Mouse (Mus musculus) cerebellum, adult 2 months (tissue): ENCODE results near the gene Tbx5. TPM values are rescaled to one million over a fixed set of nuclear protein-coding genes. Genes with fewer than 3 reads are reported as not detected.

Experiments
- DNase-seq, 2 experiments: peaks; one replicate each; pipeline ENCODE4 v3.0.0; 2021
- H3K27ac ChIP-seq: fragments of 200-500 bp; 2 replicates; pipeline ENCODE4 v1.5.1; 2012; ENCODE audit warnings: low read length, control low read depth, inconsistent platforms; ENCODE audit not compliant: insufficient read depth
- H3K27me3 ChIP-seq: fragments of 200-500 bp; 2 replicates; pipeline ENCODE4 v1.6.1; 2012; ENCODE audit warnings: inconsistent platforms, mild to moderate bottlenecking, low read length, moderate library complexity; ENCODE audit not compliant: control insufficient read depth, insufficient read depth
- H3K4me1 ChIP-seq: fragments of 200-500 bp; 2 replicates; pipeline ENCODE4 v1.6.1; 2011; ENCODE audit warnings: low read length; ENCODE audit not compliant: control insufficient read depth, insufficient read depth
- H3K4me3 ChIP-seq: fragments of 200-500 bp; replicated peaks from 2 replicates; pipeline ENCODE3; 2011; ENCODE audit warnings: mild to moderate bottlenecking, low read depth, low read length, control low read depth; ENCODE audit not compliant: insufficient read depth
- CTCF ChIP-seq: fragments of 200-500 bp; IDR thresholded peaks from 2 replicates; pipeline ENCODE4 v1.5.1; 2011; ENCODE audit warnings: low read depth, mild to moderate bottlenecking, control low read depth, low read length, moderate library complexity, borderline replicate concordance; ENCODE audit not compliant: insufficient read depth
- POLR2A ChIP-seq: fragments of 200-500 bp; IDR thresholded peaks from 2 replicates; pipeline ENCODE4 v1.6.1; 2011; ENCODE audit warnings: low read length, control low read depth, borderline replicate concordance; ENCODE audit not compliant: insufficient read depth
- WGBS: fragments of 180-500 bp; shearing (Covaris S2); methylation state at CpG from one replicate; pipeline ENCODE4 v1.1.7; 2018; 5-methylcytosine and 5-hydroxymethylcytosine counted together
- polyA plus RNA-seq: library from polyadenylated mRNA; depleted of rRNA; stranded (reverse); fragments of >200 nt; gene quantifications from 2 replicates; pipeline ENCODE4 v1.2.3, GENCODE M21; 2012

Tbx5 gene
- polyA plus RNA-seq, 1 experiment, result not detected

DNA sequence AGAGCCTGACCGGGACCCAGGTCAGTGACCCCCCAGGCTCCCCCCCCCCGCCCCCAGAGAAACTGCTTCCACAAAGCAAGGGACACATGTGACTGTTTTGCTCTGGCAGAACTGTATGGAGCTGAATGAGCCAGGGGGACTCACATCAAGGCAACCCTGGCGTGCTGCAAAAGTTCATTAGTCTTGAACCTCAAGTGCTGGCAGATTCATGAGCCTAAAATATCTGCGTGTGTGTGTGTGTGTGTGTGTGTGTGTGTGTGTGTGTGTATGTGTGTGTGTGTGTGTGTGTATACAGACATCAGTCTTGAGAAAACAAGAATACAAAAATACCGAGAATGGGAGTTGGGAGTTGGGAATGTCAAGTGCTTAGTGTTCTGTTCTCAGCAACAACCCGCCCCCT is 5.1 kb upstream of the Tbx5 start:
- Histone ChIP-seq H3K27ac (no peak overlapping the region), H3K27me3 (peaks cover 4% of the 10 kb centered on the region; the same call in 1 of the 2 replicates), H3K4me3 (no peak overlapping the region), H3K4me1 (0 out of 2 replicates have a peak, but pooled peaks cover 4% of the 10 kb centered on the region)
- no peak for DNase-seq
- TF ChIP-seq CTCF, result no peak
- no peak for TF ChIP-seq POLR2A
- WGBS, result 70% methylated on average over 6 of the region's 6 CpGs

DNA sequence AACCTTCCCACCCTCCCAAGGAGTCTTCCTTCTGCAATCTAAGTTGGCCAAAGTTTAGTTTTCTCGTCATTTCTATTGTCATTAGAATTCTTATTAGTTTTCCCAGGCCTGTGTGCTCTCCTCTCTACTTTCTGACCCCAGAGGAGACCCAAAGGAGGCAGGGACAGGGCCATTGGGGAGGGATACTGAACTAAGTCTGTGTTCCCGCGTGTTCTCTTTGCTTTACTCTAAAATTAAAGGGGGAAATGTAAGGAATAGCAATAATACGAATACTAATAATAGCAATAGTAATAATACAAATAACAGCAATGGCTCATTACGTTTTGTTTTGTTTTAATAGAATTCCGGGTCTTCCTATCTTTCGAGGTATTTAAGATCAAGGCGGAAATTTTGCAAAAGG is 1.9 kb upstream of the Tbx5 start:
- no peak for DNase-seq
- Histone ChIP-seq H3K27me3 (peaks cover 9% of the 10 kb centered on the region; the same call in 1 of the 2 replicates), H3K27ac (no peak overlapping the region), H3K4me1 (0 out of 2 replicates have a peak, but pooled peaks cover 4% of the 10 kb centered on the region), H3K4me3 (no peak overlapping the region)
- no peak for TF ChIP-seq POLR2A
- no peak for TF ChIP-seq CTCF
- 10% methylated on average over 8 of the region's 8 CpGs for WGBS

- H3K27ac ChIP-seq, result no peak overlapping the region
- 0 out of 2 replicates have a peak, but pooled peaks cover 4% of the 10 kb centered on the region for H3K4me1 ChIP-seq
- no peak overlapping the region for H3K4me3 ChIP-seq
- peak in 1 of 2 experiments; percentile 24 for DNase-seq
- peaks cover 11% of the 10 kb centered on the region; the same call in 1 of the 2 replicates for H3K27me3 ChIP-seq
- TF ChIP-seq POLR2A (no peak), CTCF (no peak)
- WGBS, result 2% methylated on average over 33 of the region's 33 CpGs
Measured at GRCm38 (mm10) chr5:119831201-119831771, 1.2 kb upstream of the Tbx5 start.

GRCm38 (mm10) chr5:119831791-119832478 is 533 bp upstream of the Tbx5 start:
- Histone ChIP-seq H3K27me3 (peaks cover 12% of the 10 kb centered on the region; the same call in 1 of the 2 replicates), H3K4me3 (no peak overlapping the region), H3K4me1 (0 out of 2 replicates have a peak, but pooled peaks cover 4% of the 10 kb centered on the region), H3K27ac (no peak overlapping the region)
- no peak for DNase-seq
- 3% methylated on average over 25 of the region's 25 CpGs for WGBS
- TF ChIP-seq CTCF, result no peak
- no peak for TF ChIP-seq POLR2A

DNA sequence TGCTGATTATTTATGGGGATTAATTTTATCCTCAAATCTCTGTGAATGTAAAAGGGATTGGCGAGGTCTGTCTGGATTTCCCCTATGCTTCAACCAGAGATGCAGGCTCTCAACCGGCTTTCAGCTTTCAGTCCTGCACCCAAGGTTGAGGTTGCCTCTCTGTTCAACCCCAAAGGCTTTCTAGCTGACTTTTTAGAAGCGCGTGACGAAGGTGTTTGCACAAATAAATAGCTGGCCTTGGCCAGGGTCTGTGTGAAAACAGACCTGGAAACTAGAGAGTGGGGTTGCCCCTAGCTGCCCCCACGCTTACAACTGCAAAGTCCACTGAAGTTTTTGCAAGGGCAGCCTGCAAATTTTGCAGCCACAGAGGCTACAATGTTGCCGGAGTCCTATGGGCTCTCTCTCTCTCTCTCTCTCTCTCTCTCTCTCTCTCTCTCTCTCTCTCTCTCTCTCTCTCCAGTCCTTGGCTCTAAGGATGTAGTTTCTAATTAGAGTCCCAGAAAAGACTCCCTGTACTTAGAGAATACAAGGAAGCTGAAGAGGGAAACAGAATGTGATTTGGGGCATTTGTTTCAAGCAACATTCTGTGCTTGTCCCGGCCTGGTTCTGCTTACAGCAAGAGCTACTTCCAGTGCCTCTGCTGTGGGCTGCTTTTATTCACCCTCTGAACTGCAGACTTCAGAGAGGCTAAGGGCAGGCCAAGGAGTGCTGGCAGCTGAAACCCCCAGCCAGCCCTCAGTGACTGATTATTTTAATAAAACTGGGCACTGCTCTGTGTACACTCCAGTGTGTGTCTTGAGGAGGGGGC is 959 bp downstream of the Tbx5 start:
- Histone ChIP-seq H3K4me1 (0 out of 2 replicates have a peak, but pooled peaks cover 4% of the 10 kb centered on the region), H3K4me3 (no peak overlapping the region), H3K27me3 (peaks cover 17% of the 10 kb centered on the region; the same call in 1 of the 2 replicates), H3K27ac (no peak overlapping the region)
- no peak for DNase-seq
- WGBS, result 6% methylated on average over 8 of the region's 8 CpGs
- TF ChIP-seq CTCF, result no peak
- TF ChIP-seq POLR2A, result no peak

DNA sequence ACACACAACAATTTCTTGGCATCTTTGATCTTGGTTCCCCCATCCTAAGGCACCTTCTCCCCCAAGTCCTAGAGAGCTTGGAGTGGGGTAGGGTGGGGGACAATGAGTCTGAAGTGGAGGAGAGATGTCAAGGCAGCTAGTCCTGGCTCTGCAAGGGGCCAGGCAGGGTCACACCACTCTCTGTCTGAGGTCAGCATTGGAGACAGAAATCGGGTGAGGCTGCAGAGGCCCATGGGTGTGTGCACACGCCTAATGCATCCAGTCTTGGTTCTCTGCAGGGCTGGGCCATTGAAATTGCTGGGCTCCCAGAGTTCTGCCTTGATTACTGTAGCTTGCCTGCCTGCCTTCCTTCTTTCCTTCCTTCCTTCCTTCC is 1.5 kb downstream of the Tbx5 start:
- Histone ChIP-seq H3K27me3 (peaks cover 19% of the 10 kb centered on the region; the same call in 1 of the 2 replicates), H3K4me3 (no peak overlapping the region), H3K27ac (no peak overlapping the region), H3K4me1 (0 out of 2 replicates have a peak, but pooled peaks cover 4% of the 10 kb centered on the region)
- WGBS, result 8% methylated on average over 2 of the region's 2 CpGs
- TF ChIP-seq POLR2A (no peak), CTCF (no peak)
- DNase-seq, result no peak

GRCm38 (mm10) chr5:119835053-119835867 is 2.8 kb downstream of the Tbx5 start:
- whole genome bisulfite sequencing, result under 1% methylated on average over 30 of the region's 30 CpGs

More at GRCm38 (mm10) chr5:119835053-119835867, 2.8 kb downstream of the Tbx5 start:
- TF ChIP-seq POLR2A (no peak), CTCF (no peak)
- 0 out of 2 replicates have a peak, but pooled peaks cover 4% of the 10 kb centered on the region for H3K4me1 ChIP-seq
- H3K27me3 ChIP-seq, result peaks cover 25% of the 10 kb centered on the region; the same call in 1 of the 2 replicates
- H3K4me3 ChIP-seq, result no peak overlapping the region
- DNase-seq, result no peak
- no peak overlapping the region for H3K27ac ChIP-seq
